Mouse (Mus musculus) midbrain, embryonic 13.5 days (tissue): ENCODE data around the gene Dpm3. TPM values are rescaled to one million over a fixed set of nuclear protein-coding genes. Genes with fewer than 3 reads are reported as not detected.
"Not testable (repeated sequence)": the region's sequence is repeated elsewhere in the genome, so short reads cannot be mapped to it uniquely, and the experiment has no call there.

Experiments used
- ATAC-seq: fragments of 200-750 bp; cut with Nextera tagmentation; 2 replicates; pipeline ENCODE4 v1.8.0; 2017; ENCODE audit warnings: mild to moderate bottlenecking, moderate TSS enrichment, moderate library complexity
- H3K27ac ChIP-seq: fragments of 300-500 bp; sonication (generic); 2 replicates; pipeline ENCODE4 v1.5.1; 2015; ENCODE audit warnings: inconsistent platforms, mild to moderate bottlenecking, moderate library complexity
- H3K27me3 ChIP-seq: fragments of 300-500 bp; sonication (generic); 2 replicates; pipeline ENCODE4 v1.6.1; 2015; ENCODE audit warnings: mild to moderate bottlenecking, inconsistent platforms
- H3K36me3 ChIP-seq: fragments of 300-500 bp; sonication (generic); 2 replicates; pipeline ENCODE4 v1.6.1; 2015; ENCODE audit warnings: mild to moderate bottlenecking, inconsistent platforms
- H3K4me1 ChIP-seq: fragments of 300-500 bp; sonication (generic); replicated peaks from 2 replicates; pipeline ENCODE4 v1.6.1; 2015; ENCODE audit warnings: inconsistent platforms
- H3K4me2 ChIP-seq: fragments of 300-500 bp; sonication (generic); replicated peaks from 2 replicates; pipeline ENCODE4 v1.6.1; 2015; ENCODE audit warnings: moderate library complexity, mild to moderate bottlenecking, inconsistent platforms
- H3K4me3 ChIP-seq: fragments of 300-500 bp; sonication (generic); replicated peaks from 2 replicates; pipeline ENCODE4 v1.5.1; 2015; ENCODE audit warnings: mild to moderate bottlenecking, inconsistent platforms
- H3K9ac ChIP-seq: fragments of 300-500 bp; sonication (generic); replicated peaks from 2 replicates; pipeline ENCODE4 v1.6.1; 2015; ENCODE audit warnings: mild to moderate bottlenecking, inconsistent platforms
- H3K9me3 ChIP-seq: fragments of 300-500 bp; sonication (generic); 2 replicates; pipeline ENCODE4 v1.6.1; 2016; ENCODE audit warnings: mild to moderate bottlenecking, inconsistent platforms
- WGBS: fragments of 180-500 bp; shearing (Covaris S2); methylation state at CpG from one replicate; pipeline ENCODE4 v1.1.7; 2015; 5-methylcytosine and 5-hydroxymethylcytosine counted together
- polyA plus RNA-seq: library from polyadenylated mRNA; unstranded; fragments of >200 nt; fragmentation: Nextera tagmentation; extraction: Ambion mirVana; gene quantifications from 2 replicates; pipeline ENCODE4 v1.2.1, GENCODE M21; 2015

The Dpm3 gene
- polyA plus RNA-seq, result 74.6 and 75.9 TPM in 2 replicates

GRCm38 (mm10) chr3:89259076-89259475, at the start of gene Dpm3:
TSS of gene Dpm3 (plus strand) at chr3:89259358.
- Histone ChIP-seq H3K9ac (no peak within 1 kb of the TSS), H3K4me2 (no peak within 1 kb of the TSS), H3K27ac (no peak within 1 kb of the TSS), H3K4me3 (no peak within 1 kb of the TSS), H3K9me3 (no peaks in the 10 kb centered on the region), H3K4me1 (no peaks in the 10 kb centered on the region), H3K36me3 (no peaks in the 10 kb centered on the region), H3K27me3 (peaks cover 3% of the 10 kb centered on the region; the same call in 1 of the 2 replicates)
- ATAC-seq, result no peak
- 66% methylated on average over 7 of the region's 7 CpGs for WGBS

DNA sequence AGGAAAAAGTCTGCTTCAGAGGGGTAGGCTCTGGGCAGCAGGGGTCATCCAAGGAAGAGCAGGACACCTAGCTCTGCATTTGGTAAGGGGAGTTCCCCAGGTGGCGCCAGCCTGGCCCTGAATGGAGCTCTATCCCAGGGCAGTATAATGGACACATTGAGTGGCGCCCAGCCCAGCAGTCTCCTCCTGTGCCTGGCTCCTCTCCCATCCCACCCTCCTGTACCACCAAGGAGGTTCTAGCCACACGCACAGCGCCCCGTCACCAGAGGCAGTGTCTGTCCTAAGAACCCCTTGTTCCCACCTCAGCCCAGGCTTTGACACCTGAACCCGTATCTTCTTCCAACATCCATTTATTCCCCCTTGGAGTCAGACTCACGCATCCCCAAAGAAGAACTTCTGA, 49.4 kb upstream of the Dpm3 start:
- 93% methylated on average over 7 of the region's 7 CpGs for WGBS
- no peaks in the 10 kb centered on the region for H3K27me3 ChIP-seq
- H3K9me3 ChIP-seq, result no peaks in the 10 kb centered on the region
- H3K9ac ChIP-seq, result no peak overlapping the region
- H3K4me1 ChIP-seq, result peaks cover 16% of the 10 kb centered on the region
- H3K4me3 ChIP-seq, result no peak overlapping the region
- H3K4me2 ChIP-seq, result no peak overlapping the region
- H3K36me3 ChIP-seq, result peaks cover 65% of the 10 kb centered on the region
- H3K27ac ChIP-seq, result no peak overlapping the region
- ATAC-seq, result no peak

DNA sequence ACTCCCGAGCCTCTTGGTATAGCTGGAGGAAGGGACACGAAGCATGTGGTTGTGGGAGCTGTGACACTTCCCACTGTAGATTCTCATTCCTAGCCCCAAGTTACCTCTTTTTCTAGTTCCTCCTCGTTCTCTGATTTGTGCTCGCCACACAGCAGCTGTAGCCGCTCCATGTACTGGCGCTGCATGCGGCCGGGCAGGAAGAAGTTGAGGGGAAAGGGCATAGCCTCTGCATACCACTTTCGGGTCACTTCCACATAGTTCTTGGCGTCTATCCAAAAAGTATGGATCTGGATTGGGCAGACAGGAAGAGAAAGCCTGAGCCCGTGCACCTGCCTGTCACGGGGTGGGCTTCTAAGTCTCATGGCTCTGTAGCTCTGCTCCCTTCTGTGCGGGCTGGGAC, 49.0 kb upstream of the Dpm3 start:
- Histone ChIP-seq H3K4me1 (peaks cover 20% of the 10 kb centered on the region), H3K4me2 (no peak overlapping the region), H3K27ac (no peak overlapping the region), H3K36me3 (peaks cover 60% of the 10 kb centered on the region), H3K9me3 (no peaks in the 10 kb centered on the region), H3K27me3 (no peaks in the 10 kb centered on the region), H3K9ac (no peak overlapping the region), H3K4me3 (no peak overlapping the region)
- ATAC-seq, result no peak
- 88% methylated on average over 13 of the region's 13 CpGs for WGBS

DNA sequence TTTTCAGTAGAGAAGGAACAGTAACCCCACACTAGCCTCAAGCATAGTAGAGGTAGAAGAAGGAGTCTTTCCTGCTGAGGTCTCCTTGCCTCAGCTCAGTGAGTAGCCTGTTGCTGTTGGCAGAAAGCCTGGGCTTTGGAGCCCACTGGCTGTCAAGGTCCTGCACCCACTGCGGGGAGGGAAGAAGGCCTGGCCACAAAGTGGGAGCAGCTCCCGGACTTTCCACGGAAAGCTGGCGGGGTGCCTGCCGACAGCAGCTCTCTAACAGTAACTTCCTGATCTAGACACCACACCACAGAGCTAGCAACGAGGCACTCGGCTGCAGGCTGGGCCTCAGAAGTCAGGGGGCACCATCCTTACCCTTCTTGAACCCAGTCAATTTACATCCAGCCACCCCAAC, 48.4 kb upstream of the Dpm3 start:
- Histone ChIP-seq H3K4me2 (no peak overlapping the region), H3K36me3 (peaks cover 55% of the 10 kb centered on the region), H3K27ac (no peak overlapping the region), H3K27me3 (no peaks in the 10 kb centered on the region), H3K4me1 (peaks cover 26% of the 10 kb centered on the region), H3K4me3 (no peak overlapping the region), H3K9ac (no peak overlapping the region), H3K9me3 (no peaks in the 10 kb centered on the region)
- 88% methylated on average over 7 of the region's 7 CpGs for WGBS
- ATAC-seq, result no peak

GRCm38 (mm10) chr3:89213803-89214530, 45.2 kb upstream of the Dpm3 start:
- 0% methylated on average over 68 of the region's 69 CpGs for WGBS
- peaks cover 28% of the 10 kb centered on the region for H3K36me3 ChIP-seq
- H3K9me3 ChIP-seq, result no peaks in the 10 kb centered on the region
- H3K4me3 ChIP-seq, result peak overlapping the region; percentile 84
- peak overlapping the region; percentile 99 for H3K27ac ChIP-seq
- peak overlapping the region; percentile 70 for H3K4me2 ChIP-seq
- ATAC-seq, result peak; percentile 89
- peak overlapping the region; percentile 80 for H3K9ac ChIP-seq
- peaks cover 57% of the 10 kb centered on the region for H3K4me1 ChIP-seq
- no peaks in the 10 kb centered on the region for H3K27me3 ChIP-seq

GRCm38 (mm10) chr3:89214681-89215411, 44.3 kb upstream of the Dpm3 start, which contains the start of gene Thbs3:
TSS of gene Thbs3 (plus strand) at chr3:89215180.
- Histone ChIP-seq H3K27me3 (no peaks in the 10 kb centered on the region), H3K9me3 (no peaks in the 10 kb centered on the region), H3K4me3 (peak within 1 kb of the TSS; percentile 84), H3K27ac (peak within 1 kb of the TSS; percentile 99), H3K4me1 (peaks cover 66% of the 10 kb centered on the region), H3K4me2 (peak within 1 kb of the TSS; percentile 70), H3K36me3 (peaks cover 27% of the 10 kb centered on the region), H3K9ac (peak within 1 kb of the TSS; percentile 80)
- no peak for ATAC-seq
- 1% methylated on average over 19 of the region's 19 CpGs for WGBS

- H3K27ac ChIP-seq, result peak overlapping the region; percentile 99
- H3K4me1 ChIP-seq, result peaks cover 70% of the 10 kb centered on the region
- WGBS, result under 1% methylated on average over 6 of the region's 6 CpGs
- peaks cover 23% of the 10 kb centered on the region for H3K36me3 ChIP-seq
- H3K4me2 ChIP-seq, result peak overlapping the region; percentile 70
- peak overlapping the region; percentile 84 for H3K4me3 ChIP-seq
- ATAC-seq, result peak; percentile 48
- peak overlapping the region; percentile 80 for H3K9ac ChIP-seq
- H3K27me3 ChIP-seq, result no peaks in the 10 kb centered on the region
- H3K9me3 ChIP-seq, result no peaks in the 10 kb centered on the region
Observed at GRCm38 (mm10) chr3:89215853-89216252, 43.3 kb upstream of the Dpm3 start.

DNA sequence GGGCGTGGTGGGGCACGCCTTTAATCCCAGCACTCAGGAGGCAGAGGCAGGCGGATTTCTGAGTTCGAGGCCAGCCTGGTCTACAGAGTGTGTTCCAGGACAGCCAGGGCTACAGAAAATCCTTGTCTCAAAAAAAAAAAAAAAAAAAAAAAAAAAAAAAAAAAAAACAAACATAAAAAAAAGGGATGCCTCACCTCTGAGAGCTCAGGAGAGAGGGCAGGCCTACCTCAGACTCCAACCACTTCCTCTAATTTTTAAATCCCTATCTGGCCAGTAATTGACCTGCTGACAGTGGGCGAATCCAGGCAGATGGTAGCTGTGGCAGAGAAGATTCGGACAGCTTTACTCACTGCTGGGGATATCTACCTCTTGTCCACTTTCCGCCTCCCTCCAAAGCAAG, 42.8 kb upstream of the Dpm3 start:
- H3K27ac ChIP-seq, result peak overlapping the region; percentile 99; the same call in 1 of the 2 replicates
- not testable (repeated sequence) for H3K9me3 ChIP-seq, ATAC-seq, H3K27me3 ChIP-seq
- H3K4me3 ChIP-seq, result peak overlapping the region; percentile 84; the same call in 1 of the 2 replicates
- peaks cover 75% of the 10 kb centered on the region for H3K4me1 ChIP-seq
- H3K9ac ChIP-seq, result peak overlapping the region; percentile 41; the same call in 1 of the 2 replicates
- H3K36me3 ChIP-seq, result peaks cover 25% of the 10 kb centered on the region
- peak overlapping the region; percentile 70 for H3K4me2 ChIP-seq
- WGBS, result 77% methylated on average over 7 of the region's 7 CpGs

DNA sequence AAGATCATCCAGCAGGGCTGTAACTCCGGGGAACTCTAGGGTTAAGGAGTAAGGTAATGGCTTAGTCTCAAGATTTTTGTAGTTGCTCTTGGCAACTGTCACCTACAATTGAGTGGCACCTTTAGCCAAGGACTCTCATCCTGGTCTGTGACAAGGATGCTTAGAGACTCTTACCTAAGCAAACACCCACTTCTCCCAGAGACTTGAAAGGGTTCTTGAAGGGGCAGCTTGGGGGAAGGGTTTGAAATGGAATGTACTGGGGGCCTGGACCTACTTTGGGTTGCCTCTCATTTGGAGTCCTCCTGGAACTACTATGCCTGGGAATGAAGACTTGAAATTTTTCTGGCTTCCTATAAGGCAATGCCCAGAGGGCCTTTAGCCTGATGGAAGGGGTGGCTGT, 40.9 kb upstream of the Dpm3 start:
- 82% methylated on average over 1 of the region's 1 CpGs for WGBS
- H3K4me1 ChIP-seq, result peaks cover 73% of the 10 kb centered on the region

GRCm38 (mm10) chr3:89219546-89219945, 39.6 kb upstream of the Dpm3 start:
- Histone ChIP-seq H3K9ac (peak overlapping the region; percentile 48; the same call in 1 of the 2 replicates), H3K27me3 (no peaks in the 10 kb centered on the region), H3K9me3 (no peaks in the 10 kb centered on the region), H3K36me3 (peaks cover 48% of the 10 kb centered on the region), H3K27ac (peak overlapping the region; percentile 62), H3K4me3 (no peak overlapping the region), H3K4me2 (no peak overlapping the region), H3K4me1 (peaks cover 82% of the 10 kb centered on the region)
- no peak for ATAC-seq
- WGBS, result 48% methylated on average over 8 of the region's 8 CpGs

More for the DNA sequence above, 40.9 kb upstream of the Dpm3 start:
- H3K9me3 ChIP-seq, result no peaks in the 10 kb centered on the region
- no peak for ATAC-seq
- no peak overlapping the region for H3K4me3 ChIP-seq
- H3K9ac ChIP-seq, result 0 out of 2 replicates have a peak overlapping the region, but pooled peaks have one; percentile 23
- H3K27ac ChIP-seq, result peak overlapping the region; percentile 27; the same call in 1 of the 2 replicates
- no peak overlapping the region for H3K4me2 ChIP-seq
- H3K36me3 ChIP-seq, result peaks cover 37% of the 10 kb centered on the region
- H3K27me3 ChIP-seq, result no peaks in the 10 kb centered on the region

GRCm38 (mm10) chr3:89221167-89221566, 38.0 kb upstream of the Dpm3 start:
- no peak for ATAC-seq
- no peaks in the 10 kb centered on the region for H3K27me3 ChIP-seq

GRCm38 (mm10) chr3:89224796-89225195, 34.4 kb upstream of the Dpm3 start:
- peak overlapping the region; percentile 68 for H3K4me3 ChIP-seq
- no peaks in the 10 kb centered on the region for H3K27me3 ChIP-seq
- peak overlapping the region; percentile 85 for H3K9ac ChIP-seq
- H3K27ac ChIP-seq, result peak overlapping the region; percentile 97
- H3K9me3 ChIP-seq, result no peaks in the 10 kb centered on the region
- 21% methylated on average over 11 of the region's 11 CpGs for WGBS
- peak overlapping the region; percentile 83 for H3K4me2 ChIP-seq
- peaks cover 35% of the 10 kb centered on the region for H3K36me3 ChIP-seq
- ATAC-seq, result no peak
- H3K4me1 ChIP-seq, result peaks cover 79% of the 10 kb centered on the region

More at GRCm38 (mm10) chr3:89221167-89221566, 38.0 kb upstream of the Dpm3 start:
- Histone ChIP-seq H3K4me3 (no peak overlapping the region), H3K4me1 (peaks cover 82% of the 10 kb centered on the region), H3K9ac (0 out of 2 replicates have a peak overlapping the region, but pooled peaks have one; percentile 0), H3K9me3 (no peaks in the 10 kb centered on the region), H3K4me2 (no peak overlapping the region), H3K27ac (peak overlapping the region; percentile 48; the same call in 1 of the 2 replicates), H3K36me3 (peaks cover 48% of the 10 kb centered on the region)
- WGBS, result 65% methylated on average over 5 of the region's 5 CpGs
